Mouse (Mus musculus): ENCODE data around the gene Cdkl4.
"Not testable (repeated sequence)": the region's sequence is repeated elsewhere in the genome, so short reads cannot be mapped to it uniquely, and the experiment has no call there.

The Cdkl4 gene

DNA sequence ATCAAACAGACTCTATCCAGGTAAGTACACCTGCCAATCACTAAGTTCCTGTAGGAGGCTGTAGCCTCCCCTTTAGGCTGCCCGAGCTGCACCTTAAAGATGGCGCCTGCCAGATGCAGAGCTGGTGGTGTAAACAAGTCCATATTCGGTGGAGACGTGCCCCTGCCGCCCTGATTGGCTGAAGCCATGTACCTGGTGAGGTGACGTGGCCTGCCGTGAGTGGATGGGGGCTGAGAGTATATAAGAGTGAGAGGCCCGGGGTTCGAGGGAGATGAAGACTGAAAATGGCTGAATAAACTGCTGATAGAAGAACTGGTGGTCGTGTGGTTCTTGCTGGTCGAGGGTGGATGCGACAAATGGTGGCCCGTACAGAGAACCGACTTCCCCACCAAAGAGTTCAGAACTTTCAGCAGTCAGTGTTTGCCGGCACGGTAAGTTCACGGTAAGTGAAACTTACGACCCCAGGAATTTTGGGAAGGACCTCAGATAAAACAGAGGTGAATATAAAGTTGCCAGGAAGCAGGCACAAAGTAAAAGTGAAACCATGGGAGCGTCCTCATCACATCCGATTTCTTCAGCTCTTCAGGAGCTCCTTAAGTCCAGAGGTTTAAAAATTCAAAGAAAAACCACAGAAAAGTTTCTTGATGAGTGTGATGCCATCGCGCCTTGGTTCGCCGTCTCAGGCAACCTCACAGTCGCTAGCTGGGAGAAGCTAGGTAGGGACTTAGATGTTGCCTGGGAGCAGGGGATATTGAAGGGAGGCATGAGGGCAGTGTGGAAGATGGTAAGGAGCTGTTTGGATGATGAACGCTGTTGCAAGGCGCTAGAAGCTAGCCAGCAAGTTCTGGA is 13.6 kb downstream of the Cdkl4 start:
- not testable (repeated sequence) for DNase-seq (ENCODE audit: low read depth)

GRCm38 (mm10) chr17:80562792-80563191 is 14.8 kb downstream of the Cdkl4 start:
- DNase-seq (ENCODE audit: low read depth) = peak; percentile 21

DNA sequence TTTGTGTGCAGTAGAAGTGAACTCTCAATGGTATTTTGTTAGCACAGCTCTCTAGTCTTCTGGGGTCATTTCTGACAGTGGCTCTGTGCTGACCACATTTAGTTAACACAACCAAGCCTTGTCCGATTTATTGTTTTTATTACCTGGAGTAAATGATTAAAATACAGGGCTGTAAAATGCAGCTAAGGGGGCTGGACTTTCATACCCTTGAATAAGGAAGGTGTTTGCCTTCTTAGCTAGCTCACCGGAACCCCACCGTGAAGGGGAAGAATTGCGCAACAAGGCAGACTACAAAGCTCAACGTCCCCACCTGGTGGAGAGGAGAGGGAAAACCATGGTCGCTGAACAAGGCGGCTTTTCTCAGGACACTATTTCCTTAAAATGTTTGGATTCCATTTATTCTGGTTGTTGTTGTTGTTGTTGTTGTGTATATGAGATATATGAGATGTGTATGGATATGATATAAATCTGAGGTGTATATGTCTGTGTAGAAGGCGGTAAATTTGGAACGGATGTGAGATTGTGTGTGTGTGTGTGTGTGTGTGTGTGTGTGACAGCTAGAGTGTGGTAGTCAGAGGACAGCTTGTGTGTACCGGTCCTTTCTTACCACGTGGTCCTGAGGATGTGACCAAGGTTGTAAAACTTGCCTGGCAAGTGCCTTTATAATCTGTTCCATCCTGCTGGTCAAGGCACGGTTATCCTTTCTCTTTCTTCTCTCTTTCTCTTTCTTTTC is 16.8 kb downstream of the Cdkl4 start:
- peak; percentile 86 for DNase-seq (ENCODE audit: low read depth)

DNA sequence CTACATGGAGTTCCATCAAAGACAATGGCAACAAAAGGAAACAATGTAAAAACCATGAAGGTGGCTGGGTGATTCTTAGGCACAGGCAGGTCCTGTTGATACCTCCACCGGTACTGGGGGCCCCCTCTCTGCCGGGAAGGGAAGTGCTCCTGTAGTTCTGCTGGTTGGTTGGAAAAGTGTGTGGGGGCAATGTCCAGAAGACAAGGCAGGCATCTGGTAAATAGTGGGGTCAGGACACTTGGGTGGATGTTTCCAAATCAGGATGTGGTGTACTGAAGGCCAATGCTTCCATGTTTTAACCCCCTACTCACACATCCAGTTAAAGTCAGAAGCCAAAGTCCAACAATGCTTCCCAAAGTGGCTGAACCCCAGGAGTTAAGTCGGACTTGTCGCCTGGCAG is 17.9 kb downstream of the Cdkl4 start:
- DNase-seq (ENCODE audit: low read depth) = peak; percentile 14

- peak; percentile 84 for DNase-seq (ENCODE audit: low read depth)
Measured at GRCm38 (mm10) chr17:80559050-80559449, 18.6 kb downstream of the Cdkl4 start.

GRCm38 (mm10) chr17:80558583-80558982 is 19.0 kb downstream of the Cdkl4 start:
- no peak for DNase-seq (ENCODE audit: low read depth)

DNA sequence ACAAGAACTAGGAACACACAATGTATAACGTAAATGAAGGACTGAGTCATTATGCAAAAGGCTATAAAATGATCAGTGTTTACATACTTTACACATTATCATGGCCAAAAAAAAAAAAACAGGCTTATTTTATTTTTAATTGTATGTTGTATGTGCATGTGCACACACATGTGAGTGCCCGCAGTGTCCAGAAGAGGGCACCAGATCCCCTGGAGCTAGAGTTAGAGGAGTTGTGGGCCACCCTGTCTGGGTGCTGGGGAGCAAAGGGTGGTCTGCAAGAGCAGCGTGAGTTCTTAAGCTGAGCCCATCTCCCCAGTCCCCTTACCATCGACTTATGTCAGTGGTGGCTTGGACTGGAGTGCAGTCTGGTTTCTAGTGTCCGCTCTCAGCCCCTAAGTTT is 20.2 kb downstream of the Cdkl4 start:
- no peak for DNase-seq (ENCODE audit: low read depth)

GRCm38 (mm10) chr17:80553318-80554270 is 24.0 kb downstream of the Cdkl4 start:
- DNase-seq (ENCODE audit: low read depth) = peak; percentile 84

GRCm38 (mm10) chr17:80552653-80553052 is 25.0 kb downstream of the Cdkl4 start:
- no peak for DNase-seq (ENCODE audit: low read depth)

DNA sequence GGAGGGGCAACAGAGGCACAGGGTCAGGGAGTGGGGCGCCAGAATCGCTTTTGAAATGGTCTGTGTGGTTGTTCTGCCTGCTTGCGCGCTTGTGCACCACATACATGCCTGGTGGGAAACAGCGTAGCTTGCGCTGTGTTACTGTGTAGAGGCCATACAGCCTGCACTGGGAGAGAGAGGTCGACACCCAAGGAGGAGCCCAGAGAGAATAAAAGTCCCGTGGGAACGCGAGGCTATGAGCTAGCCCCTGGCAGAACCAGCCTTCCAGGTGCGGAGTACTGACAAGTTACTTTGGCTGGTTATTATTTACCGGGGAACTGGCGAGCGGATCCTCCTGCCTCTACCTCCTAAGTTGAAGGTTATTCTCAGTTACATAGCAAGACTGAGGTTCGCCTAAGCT is 26.6 kb downstream of the Cdkl4 start:
- no peak for DNase-seq (ENCODE audit: low read depth)

DNA sequence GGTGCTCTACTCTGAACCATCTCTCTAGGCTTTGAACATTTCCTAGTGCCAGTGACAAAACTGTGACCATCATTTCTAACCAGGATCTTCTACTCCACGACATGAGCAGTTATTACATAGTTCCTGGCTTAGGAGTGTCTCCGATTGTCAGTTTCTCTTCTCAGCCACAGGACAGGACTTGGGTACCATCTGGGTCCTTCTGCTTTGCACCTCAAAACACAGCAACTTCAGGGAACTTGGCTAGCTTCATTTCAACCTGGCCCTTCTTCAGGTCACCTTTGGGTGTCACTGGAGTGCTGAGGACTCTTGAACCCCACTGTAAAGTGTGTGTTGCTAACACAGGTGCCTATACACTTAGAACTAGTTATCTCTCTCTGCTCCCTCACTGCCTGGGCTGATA is 30.8 kb downstream of the Cdkl4 start:
- no peak for DNase-seq (ENCODE audit: low read depth)

- DNase-seq (ENCODE audit: low read depth) = no peak
Measured at GRCm38 (mm10) chr17:80546227-80546626, 31.4 kb downstream of the Cdkl4 start.

DNA sequence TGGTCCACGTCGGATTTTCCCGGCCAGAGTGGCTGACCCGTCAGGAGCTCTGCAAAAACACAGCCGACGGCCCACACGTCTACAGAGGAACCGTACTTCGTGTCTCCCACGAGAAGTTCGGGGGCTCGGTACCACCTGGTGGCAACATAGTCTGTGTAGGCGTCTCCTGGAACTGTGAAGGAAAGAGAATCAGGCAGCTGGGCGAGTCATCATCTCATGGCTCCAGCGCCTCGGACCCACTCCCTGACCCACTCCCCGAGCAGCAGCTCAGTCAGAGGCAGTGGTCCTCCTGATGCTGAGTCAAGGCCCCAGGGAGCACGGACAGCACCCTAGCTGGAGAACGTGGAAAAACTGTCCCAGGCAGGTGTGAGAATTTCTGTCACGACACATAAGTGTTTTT is 34.0 kb downstream of the Cdkl4 start:
- DNase-seq (ENCODE audit: low read depth) = no peak

- peak; percentile 58 for DNase-seq (ENCODE audit: low read depth)
Measured at GRCm38 (mm10) chr17:80537136-80537535, 40.5 kb downstream of the Cdkl4 start.

GRCm38 (mm10) chr17:80535633-80536032 is 42.0 kb downstream of the Cdkl4 start:
- DNase-seq (ENCODE audit: low read depth) = peak; percentile 22

GRCm38 (mm10) chr17:80531351-80531750 is 46.3 kb downstream of the Cdkl4 start:
- not testable (repeated sequence) for DNase-seq (ENCODE audit: low read depth)

DNA sequence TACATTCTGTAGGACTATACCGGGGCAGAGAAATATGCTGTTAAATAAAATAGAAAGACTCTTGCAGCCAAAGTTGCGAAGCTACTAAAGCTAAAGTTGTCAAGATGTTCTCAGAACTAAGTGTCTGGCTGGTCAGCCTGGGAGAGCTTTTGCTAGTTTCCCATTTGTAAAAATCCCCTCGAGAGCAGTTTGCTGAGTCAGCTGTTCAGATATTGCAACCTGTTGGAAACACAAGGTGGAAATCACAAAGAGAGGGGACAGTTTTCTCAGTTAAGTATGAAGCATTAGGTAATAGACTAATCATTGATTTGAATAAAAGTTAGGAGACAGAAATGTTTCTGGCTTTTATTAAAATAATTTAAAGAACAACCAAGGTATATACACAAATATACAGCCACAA is 54.4 kb downstream of the Cdkl4 start:
- DNase-seq (ENCODE audit: low read depth) = no peak

GRCm38 (mm10) chr17:80522229-80522556 is 55.4 kb downstream of the Cdkl4 start:
- no peak for DNase-seq (ENCODE audit: low read depth)

DNA sequence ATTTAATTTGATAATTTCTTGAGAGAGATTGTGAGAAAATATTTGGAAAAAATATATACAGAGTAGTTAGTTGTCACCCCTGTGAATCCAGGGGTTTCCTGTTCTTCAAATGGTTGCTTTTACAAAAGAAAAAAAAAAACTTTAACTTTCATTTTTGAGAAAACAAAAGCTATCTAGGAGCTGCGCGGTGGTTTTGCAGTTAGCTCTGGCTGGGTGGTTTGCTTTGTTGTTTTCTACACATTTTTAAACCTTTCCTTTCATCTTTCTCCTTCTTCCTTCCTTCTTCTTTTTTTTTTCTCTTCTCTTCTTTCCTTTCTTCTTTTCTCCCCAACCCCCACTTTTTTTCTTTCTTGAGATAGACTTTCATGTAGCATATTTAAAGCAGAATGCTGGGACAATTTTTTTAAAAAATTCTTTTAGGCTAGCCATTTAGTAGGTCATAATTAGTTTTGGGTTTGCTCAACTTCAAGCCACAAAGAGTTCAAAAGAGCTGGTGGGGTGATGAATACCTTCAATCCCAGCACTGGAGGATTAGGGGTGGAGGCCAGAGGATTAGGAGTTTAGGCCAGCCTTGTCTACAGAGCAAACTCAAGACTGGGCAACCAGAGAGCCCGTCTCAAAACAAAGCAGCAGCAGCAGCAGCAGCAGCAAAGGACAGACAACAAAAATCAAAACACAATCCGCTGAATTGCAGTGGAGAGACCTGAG is 55.9 kb downstream of the Cdkl4 start:
- no peak for DNase-seq (ENCODE audit: low read depth)

GRCm38 (mm10) chr17:80520537-80520936 is 57.1 kb downstream of the Cdkl4 start:
- DNase-seq (ENCODE audit: low read depth) = no peak

DNA sequence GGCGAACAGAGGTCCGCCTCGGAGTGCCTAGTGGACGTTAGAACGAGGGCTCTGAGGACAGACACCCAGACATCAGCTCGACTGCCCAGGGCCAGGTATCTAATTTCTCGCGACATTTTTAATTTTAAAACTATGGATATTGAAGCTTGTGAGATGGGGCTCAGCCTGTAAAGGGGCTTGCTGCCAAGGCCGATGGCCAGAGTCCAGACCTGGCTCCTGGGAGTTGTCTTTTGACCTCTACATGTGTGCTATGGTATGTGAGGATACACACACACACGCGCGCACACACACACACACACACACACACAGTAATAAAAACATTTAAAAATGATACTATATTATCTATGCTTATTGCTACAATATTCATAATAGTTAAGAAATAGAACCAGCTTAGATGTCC is 58.8 kb downstream of the Cdkl4 start:
- DNase-seq (ENCODE audit: low read depth) = no peak

DNA sequence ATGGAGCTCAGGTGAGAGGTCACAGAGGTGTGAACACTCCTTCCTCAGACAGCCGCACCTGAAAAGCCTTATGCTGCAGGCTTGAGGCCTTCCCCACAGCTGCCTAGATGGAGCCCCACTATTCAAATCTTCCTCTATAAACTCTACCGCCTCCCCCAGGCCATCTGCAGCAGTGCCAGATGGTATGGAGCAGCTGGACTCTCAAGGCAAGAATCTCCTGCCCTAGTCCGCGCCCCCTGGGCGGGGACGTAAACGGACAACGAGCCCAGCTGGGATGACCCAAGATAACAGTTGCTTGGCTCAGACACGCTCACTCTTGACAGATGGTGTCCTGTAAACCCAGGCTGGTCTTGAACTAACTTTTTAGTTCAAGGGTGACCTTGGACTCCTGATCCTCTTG is 60.4 kb downstream of the Cdkl4 start:
- no peak for DNase-seq (ENCODE audit: low read depth)

Data from NIH3T3 (cell line).